Mouse (Mus musculus): Measurements from ENCODE around the gene Vsig10l. TPM values are rescaled to one million over a fixed set of nuclear protein-coding genes. Genes with fewer than 3 reads are reported as not detected.

Gene Vsig10l
- polyA plus RNA-seq (2011; ENCODE audit: insufficient read depth, insufficient read length, low read depth, missing spikeins) = 1.9 and 2.8 TPM in 2 replicates

DNA sequence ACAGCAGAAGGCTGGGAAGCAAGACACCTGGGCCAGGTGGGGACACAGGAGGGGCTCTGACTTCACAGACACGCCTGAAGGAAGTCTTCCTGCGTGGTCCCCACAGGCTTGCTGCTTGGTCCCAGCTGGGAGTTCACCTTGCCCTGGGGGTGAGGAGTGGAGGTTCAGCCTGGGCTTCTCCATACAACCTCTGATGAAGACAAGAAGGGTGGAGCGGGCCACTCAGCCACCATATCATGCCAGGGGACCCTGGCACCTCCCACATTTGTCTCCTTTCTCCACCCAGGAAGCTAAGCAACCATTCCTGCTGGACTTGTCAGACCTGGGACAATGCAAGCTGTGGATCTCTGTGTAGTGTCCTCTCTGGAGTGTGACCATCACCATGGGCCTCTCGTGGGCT is at the start of gene Vsig10l:
TSS of gene Vsig10l (plus strand) at position 301 of the 400 bp plus-strand sequence.
- Histone ChIP-seq H3K27me3 (ENCODE audit: control insufficient read depth, insufficient read depth, low read length, poor library complexity, severe bottlenecking) (no peaks in the 10 kb centered on the region), H3K9ac (ENCODE audit: low read depth, poor library complexity, severe bottlenecking) (no peak within 1 kb of the TSS), H3K4me3 (ENCODE audit: low read depth, low read length) (no peak within 1 kb of the TSS), H3K27ac (ENCODE audit: insufficient read depth, low read length) (no peak within 1 kb of the TSS), H3K4me1 (ENCODE audit: control insufficient read depth, insufficient read depth, low read length) (no peaks in the 10 kb centered on the region), H3K36me3 (ENCODE audit: control insufficient read depth, insufficient read depth, low read length, poor library complexity, severe bottlenecking) (no peaks in the 10 kb centered on the region), H3K9me3 (replicated peaks; ENCODE audit: control insufficient read depth, insufficient read depth, low read length, poor library complexity, severe bottlenecking) (no peaks in the 10 kb centered on the region)
- no peak for TF ChIP-seq POLR2A (IDR thresholded peaks at IDR 0.05; ENCODE audit: insufficient read depth, low read length)
- TF ChIP-seq CTCF (IDR thresholded peaks at IDR 0.05; ENCODE audit: low read depth, low read length) = no peak
- no peak for TF ChIP-seq EP300 (IDR thresholded peaks at IDR 0.05; ENCODE audit: insufficient read depth, low read depth, low read length)

DNA sequence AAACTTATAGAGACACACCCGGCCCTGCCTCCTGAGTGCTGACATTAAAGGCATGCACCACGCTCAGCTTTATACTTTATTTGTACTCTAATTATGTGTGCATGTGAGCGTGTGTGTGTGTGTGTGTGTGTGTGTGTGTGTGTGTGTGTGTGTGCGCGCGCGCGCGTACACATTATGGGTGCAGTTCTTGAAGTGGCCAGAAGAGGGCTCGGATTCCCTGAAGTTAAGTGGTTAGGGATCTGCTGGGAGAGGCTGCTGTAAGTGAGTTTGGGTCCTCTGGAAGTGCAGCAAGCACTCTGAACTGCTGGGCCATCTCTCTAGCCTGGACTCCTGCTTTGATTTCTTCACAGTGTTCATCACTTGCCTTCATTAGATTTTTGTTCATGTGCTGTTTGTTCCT is 45.7 kb upstream of the Vsig10l start:
- H3K27ac ChIP-seq (ENCODE audit: insufficient read depth, low read length) = no peak overlapping the region
- H3K36me3 ChIP-seq (ENCODE audit: control insufficient read depth, insufficient read depth, low read length, poor library complexity, severe bottlenecking) = no peaks in the 10 kb centered on the region
- H3K4me3 ChIP-seq (ENCODE audit: low read depth, low read length) = no peak overlapping the region
- H3K4me1 ChIP-seq (ENCODE audit: control insufficient read depth, insufficient read depth, low read length) = no peaks in the 10 kb centered on the region
- TF ChIP-seq POLR2A (IDR thresholded peaks at IDR 0.05; ENCODE audit: insufficient read depth, low read length) (no peak), CTCF (IDR thresholded peaks at IDR 0.05; ENCODE audit: low read depth, low read length) (no peak), EP300 (IDR thresholded peaks at IDR 0.05; ENCODE audit: insufficient read depth, low read depth, low read length) (no peak)
- H3K27me3 ChIP-seq (ENCODE audit: control insufficient read depth, insufficient read depth, low read length, poor library complexity, severe bottlenecking) = no peaks in the 10 kb centered on the region
- H3K9me3 ChIP-seq (replicated peaks; ENCODE audit: control insufficient read depth, insufficient read depth, low read length, poor library complexity, severe bottlenecking) = no peaks in the 10 kb centered on the region
- no peak overlapping the region for H3K9ac ChIP-seq (ENCODE audit: low read depth, poor library complexity, severe bottlenecking)

DNA sequence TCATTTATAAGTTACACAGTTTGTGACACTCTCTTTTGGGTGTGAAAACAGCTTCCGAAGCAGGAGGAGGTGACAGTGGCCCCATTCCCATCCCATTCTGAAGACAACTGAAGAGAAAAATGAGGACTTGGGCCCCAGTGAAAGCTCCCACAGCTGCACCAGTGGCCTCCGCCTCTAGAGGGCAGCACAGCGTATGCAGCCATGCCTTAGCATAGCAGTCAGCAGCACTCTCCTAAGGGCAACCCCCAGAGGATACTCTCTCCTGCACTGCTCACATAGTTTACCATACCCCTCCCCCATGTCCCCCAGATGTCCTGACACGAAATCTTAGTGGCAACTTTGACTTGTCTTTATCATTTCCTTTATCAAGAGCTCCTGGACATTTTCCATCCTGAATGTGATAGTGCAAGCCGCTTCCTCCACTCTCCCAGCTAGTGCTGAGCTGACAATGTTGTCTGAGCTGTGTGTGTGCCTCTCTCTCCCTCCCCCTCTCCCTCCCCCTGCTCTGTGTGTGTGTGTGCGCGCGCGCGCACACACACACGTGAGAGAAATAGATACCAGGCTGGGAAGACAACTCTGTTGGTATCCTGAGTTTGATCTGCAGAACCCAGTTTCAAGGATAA is 39.8 kb upstream of the Vsig10l start:
- no peak overlapping the region for H3K9ac ChIP-seq (ENCODE audit: low read depth, poor library complexity, severe bottlenecking)
- no peaks in the 10 kb centered on the region for H3K9me3 ChIP-seq (replicated peaks; ENCODE audit: control insufficient read depth, insufficient read depth, low read length, poor library complexity, severe bottlenecking)
- H3K4me1 ChIP-seq (ENCODE audit: control insufficient read depth, insufficient read depth, low read length) = no peaks in the 10 kb centered on the region
- H3K27ac ChIP-seq (ENCODE audit: insufficient read depth, low read length) = no peak overlapping the region
- peak; percentile 99 for TF ChIP-seq CTCF (IDR thresholded peaks at IDR 0.05; ENCODE audit: low read depth, low read length)
- TF ChIP-seq EP300 (IDR thresholded peaks at IDR 0.05; ENCODE audit: insufficient read depth, low read depth, low read length) = 0 out of 2 replicates have a peak, but pooled peaks have one; percentile 48
- TF ChIP-seq POLR2A (IDR thresholded peaks at IDR 0.05; ENCODE audit: insufficient read depth, low read length) = no peak
- no peaks in the 10 kb centered on the region for H3K36me3 ChIP-seq (ENCODE audit: control insufficient read depth, insufficient read depth, low read length, poor library complexity, severe bottlenecking)
- no peak overlapping the region for H3K4me3 ChIP-seq (ENCODE audit: low read depth, low read length)
- H3K27me3 ChIP-seq (ENCODE audit: control insufficient read depth, insufficient read depth, low read length, poor library complexity, severe bottlenecking) = no peaks in the 10 kb centered on the region

DNA sequence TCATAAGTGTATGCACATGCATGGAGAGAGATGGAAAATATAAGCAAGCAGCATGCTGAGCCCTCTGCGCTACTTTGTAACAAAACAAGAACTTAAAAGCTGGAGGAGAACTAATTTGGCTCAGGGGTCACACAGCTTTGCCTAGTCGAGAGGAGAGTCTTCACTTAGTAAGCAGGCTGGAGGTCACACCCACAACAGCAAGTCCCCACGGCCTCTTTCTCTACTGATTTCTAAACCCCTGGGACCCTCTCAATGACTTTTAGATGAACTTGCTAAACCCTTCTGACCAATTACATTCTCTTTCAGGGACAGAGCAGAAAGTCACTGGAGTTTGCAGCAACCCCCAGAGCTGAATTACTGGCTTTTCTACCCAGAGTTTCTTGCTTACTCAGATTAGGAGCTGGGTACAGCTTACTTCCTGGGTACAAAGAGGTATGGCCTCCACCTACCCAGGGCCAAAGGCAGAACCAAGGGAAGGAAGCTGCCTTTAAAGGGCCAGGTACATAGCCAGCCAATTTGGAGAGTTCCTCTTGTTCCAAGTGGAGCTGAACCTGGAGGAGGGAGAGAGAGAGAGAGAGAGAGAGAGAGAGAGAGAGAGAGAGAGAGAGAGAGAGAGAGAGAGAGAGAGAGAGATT is 38.8 kb upstream of the Vsig10l start:
- Histone ChIP-seq H3K27me3 (ENCODE audit: control insufficient read depth, insufficient read depth, low read length, poor library complexity, severe bottlenecking) (no peaks in the 10 kb centered on the region), H3K9ac (ENCODE audit: low read depth, poor library complexity, severe bottlenecking) (no peak overlapping the region), H3K36me3 (ENCODE audit: control insufficient read depth, insufficient read depth, low read length, poor library complexity, severe bottlenecking) (no peaks in the 10 kb centered on the region), H3K27ac (ENCODE audit: insufficient read depth, low read length) (no peak overlapping the region), H3K9me3 (replicated peaks; ENCODE audit: control insufficient read depth, insufficient read depth, low read length, poor library complexity, severe bottlenecking) (no peaks in the 10 kb centered on the region), H3K4me3 (ENCODE audit: low read depth, low read length) (no peak overlapping the region), H3K4me1 (ENCODE audit: control insufficient read depth, insufficient read depth, low read length) (no peaks in the 10 kb centered on the region)
- no peak for TF ChIP-seq POLR2A (IDR thresholded peaks at IDR 0.05; ENCODE audit: insufficient read depth, low read length)
- no peak for TF ChIP-seq EP300 (IDR thresholded peaks at IDR 0.05; ENCODE audit: insufficient read depth, low read depth, low read length)
- TF ChIP-seq CTCF (IDR thresholded peaks at IDR 0.05; ENCODE audit: low read depth, low read length) = no peak

DNA sequence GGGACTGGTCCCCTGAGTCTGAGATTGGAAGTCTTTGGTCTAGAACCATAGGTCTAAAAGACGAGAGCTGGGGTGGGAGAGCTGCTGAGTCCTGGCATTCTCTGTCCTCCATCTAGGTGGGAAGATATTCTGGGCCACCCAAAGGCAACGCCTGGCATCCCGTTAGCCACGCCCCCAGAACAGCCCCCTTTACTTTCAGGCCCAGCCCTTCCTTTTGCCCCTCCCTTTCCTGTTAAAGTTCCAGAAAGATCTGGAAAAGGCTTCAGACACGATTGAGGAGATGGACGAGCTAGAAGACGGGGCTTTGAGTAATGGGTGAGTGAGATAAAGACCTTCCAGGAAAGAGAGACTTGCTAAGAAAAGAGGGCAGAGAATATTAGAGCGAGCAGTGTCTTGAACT is 35.5 kb upstream of the Vsig10l start, which contains the start of gene Lim2:
TSS of gene Lim2 (plus strand) at position 265 of the 400 bp plus-strand sequence.
- Histone ChIP-seq H3K4me1 (ENCODE audit: control insufficient read depth, insufficient read depth, low read length) (no peaks in the 10 kb centered on the region), H3K9ac (ENCODE audit: low read depth, poor library complexity, severe bottlenecking) (no peak within 1 kb of the TSS), H3K27ac (ENCODE audit: insufficient read depth, low read length) (no peak within 1 kb of the TSS), H3K36me3 (ENCODE audit: control insufficient read depth, insufficient read depth, low read length, poor library complexity, severe bottlenecking) (no peaks in the 10 kb centered on the region), H3K9me3 (replicated peaks; ENCODE audit: control insufficient read depth, insufficient read depth, low read length, poor library complexity, severe bottlenecking) (no peaks in the 10 kb centered on the region), H3K27me3 (ENCODE audit: control insufficient read depth, insufficient read depth, low read length, poor library complexity, severe bottlenecking) (no peaks in the 10 kb centered on the region), H3K4me3 (ENCODE audit: low read depth, low read length) (no peak within 1 kb of the TSS)
- TF ChIP-seq EP300 (IDR thresholded peaks at IDR 0.05; ENCODE audit: insufficient read depth, low read depth, low read length) = no peak
- no peak for TF ChIP-seq POLR2A (IDR thresholded peaks at IDR 0.05; ENCODE audit: insufficient read depth, low read length)
- TF ChIP-seq CTCF (IDR thresholded peaks at IDR 0.05; ENCODE audit: low read depth, low read length) = no peak

DNA sequence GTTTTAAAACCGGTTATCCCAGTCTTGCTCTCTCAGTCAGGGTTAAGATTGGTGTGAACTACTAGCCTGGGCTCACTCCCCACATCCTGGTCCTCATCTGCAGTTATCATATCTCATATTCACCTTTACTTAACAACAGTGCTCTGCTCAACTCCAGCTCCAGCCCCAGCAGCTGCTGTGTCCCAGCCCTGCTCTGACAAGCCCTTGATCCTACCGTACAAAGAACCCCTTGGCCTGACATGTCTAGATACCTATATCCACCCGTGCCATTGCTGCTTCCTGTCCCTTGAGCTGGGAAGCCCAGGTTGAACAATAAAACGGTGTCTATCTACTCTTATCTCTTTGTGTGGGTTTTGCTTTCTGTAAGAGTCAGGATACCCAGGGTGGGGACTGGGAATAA is 33.5 kb upstream of the Vsig10l start:
- no peak overlapping the region for H3K27ac ChIP-seq (ENCODE audit: insufficient read depth, low read length)

More for the DNA sequence above, 33.5 kb upstream of the Vsig10l start:
- Histone ChIP-seq H3K4me1 (ENCODE audit: control insufficient read depth, insufficient read depth, low read length) (no peaks in the 10 kb centered on the region), H3K4me3 (ENCODE audit: low read depth, low read length) (no peak overlapping the region), H3K27me3 (ENCODE audit: control insufficient read depth, insufficient read depth, low read length, poor library complexity, severe bottlenecking) (no peaks in the 10 kb centered on the region), H3K36me3 (ENCODE audit: control insufficient read depth, insufficient read depth, low read length, poor library complexity, severe bottlenecking) (no peaks in the 10 kb centered on the region), H3K9ac (ENCODE audit: low read depth, poor library complexity, severe bottlenecking) (no peak overlapping the region), H3K9me3 (replicated peaks; ENCODE audit: control insufficient read depth, insufficient read depth, low read length, poor library complexity, severe bottlenecking) (no peaks in the 10 kb centered on the region)
- TF ChIP-seq EP300 (IDR thresholded peaks at IDR 0.05; ENCODE audit: insufficient read depth, low read depth, low read length) = no peak
- no peak for TF ChIP-seq CTCF (IDR thresholded peaks at IDR 0.05; ENCODE audit: low read depth, low read length)
